Mouse (Mus musculus): ENCODE measurements at regions not wholly inside any gene's neighbourhood (a gene's known extent, or its start where the extent isn't known, plus 50 kb on each side); places are given as distances from the start of the nearest gene placed in this dataset.
A peak's percentile ranks its signal among the peaks of the same experiment; 100 is the strongest.

GRCm38 (mm10) chr6:100517662-100518061, 153.3 kb downstream of the Shq1 start:
- no peak for DNase-seq (ENCODE audit: low spot score)

GRCm38 (mm10) chr6:100512676-100513075, 158.3 kb downstream of the Shq1 start:
- DNase-seq (ENCODE audit: low spot score) = no peak

GRCm38 (mm10) chr6:100510676-100511075, 160.3 kb downstream of the Shq1 start:
- DNase-seq (ENCODE audit: low spot score) = no peak

- no peak for DNase-seq (ENCODE audit: low spot score)
Measured at GRCm38 (mm10) chr6:100505506-100506247, 165.3 kb downstream of the Shq1 start.

- peak; percentile 75 for DNase-seq (ENCODE audit: low spot score)
Measured at GRCm38 (mm10) chr6:100502961-100503782, 167.8 kb downstream of the Shq1 start.

- no peak for DNase-seq (ENCODE audit: low spot score)
Measured at GRCm38 (mm10) chr6:100502139-100502538, 168.8 kb downstream of the Shq1 start.

- DNase-seq (ENCODE audit: low spot score) = no peak
Measured at GRCm38 (mm10) chr6:100500741-100501140, 170.2 kb downstream of the Shq1 start.

GRCm38 (mm10) chr6:100500060-100500459, 170.9 kb downstream of the Shq1 start:
- DNase-seq (ENCODE audit: low spot score) = no peak

GRCm38 (mm10) chr6:100498861-100499271, 172.1 kb downstream of the Shq1 start:
- no peak for DNase-seq (ENCODE audit: low spot score)

- no peak for DNase-seq (ENCODE audit: low spot score)
Measured at GRCm38 (mm10) chr6:100498126-100498525, 172.8 kb downstream of the Shq1 start.

- DNase-seq (ENCODE audit: low spot score) = no peak
Measured at GRCm38 (mm10) chr6:100496135-100496534, 174.8 kb downstream of the Shq1 start.

- no peak for DNase-seq (ENCODE audit: low spot score)
Measured at GRCm38 (mm10) chr6:100495131-100495530, 175.8 kb downstream of the Shq1 start.

GRCm38 (mm10) chr6:100493558-100493957, 177.4 kb downstream of the Shq1 start:
- DNase-seq (ENCODE audit: low spot score) = no peak

GRCm38 (mm10) chr6:100491811-100492210, 179.1 kb downstream of the Shq1 start:
- no peak for DNase-seq (ENCODE audit: low spot score)

GRCm38 (mm10) chr6:100490920-100491712, 179.8 kb downstream of the Shq1 start:
- no peak for DNase-seq (ENCODE audit: low spot score)

- DNase-seq (ENCODE audit: low spot score) = no peak
Measured at GRCm38 (mm10) chr6:100483836-100484235, 187.1 kb downstream of the Shq1 start.

GRCm38 (mm10) chr6:100483084-100483810, 187.7 kb downstream of the Shq1 start:
- no peak for DNase-seq (ENCODE audit: low spot score)

- DNase-seq (ENCODE audit: low spot score) = no peak
Measured at GRCm38 (mm10) chr6:100482572-100482971, 188.4 kb downstream of the Shq1 start.

GRCm38 (mm10) chr6:100480525-100480924, 190.4 kb downstream of the Shq1 start:
- DNase-seq (ENCODE audit: low spot score) = no peak

- DNase-seq (ENCODE audit: low spot score) = no peak
Measured at GRCm38 (mm10) chr6:100479881-100480280, 191.1 kb downstream of the Shq1 start.

- DNase-seq (ENCODE audit: low spot score) = no peak
Measured at GRCm38 (mm10) chr6:100479455-100479854, 191.5 kb downstream of the Shq1 start.

Data from ovary, postnatal 14 days (tissue).